Mouse (Mus musculus) stomach, postnatal 0 days (tissue): Measurements from ENCODE around the gene Sart1. TPM values are rescaled to one million over a fixed set of nuclear protein-coding genes. Genes with fewer than 3 reads are reported as not detected.
"Not testable (repeated sequence)": the region's sequence is repeated elsewhere in the genome, so short reads cannot be mapped to it uniquely, and the experiment has no call there.

ENCODE experiments used
- ATAC-seq: fragments of 200-750 bp; cut with Nextera tagmentation; 2 replicates; pipeline ENCODE4 v1.8.0; 2017; ENCODE audit not compliant: low FRiP score, low TSS enrichment
- DNase-seq: peaks from one replicate; pipeline ENCODE4 v3.0.0-alpha.2; 2016; ENCODE audit warnings: low spot score
- H3K27ac ChIP-seq: fragments of 300-500 bp; sonication (generic); replicated peaks from 2 replicates; pipeline ENCODE4 v1.5.1; 2014; ENCODE audit warnings: mild to moderate bottlenecking, control low read depth
- H3K27me3 ChIP-seq: fragments of 300-500 bp; sonication (generic); 2 replicates; pipeline ENCODE4 v1.6.1; 2014; ENCODE audit warnings: low read length; ENCODE audit not compliant: control insufficient read depth, insufficient read depth
- H3K36me3 ChIP-seq: fragments of 300-500 bp; sonication (generic); 2 replicates; pipeline ENCODE4 v1.6.1; 2014; ENCODE audit warnings: low read length, mixed read lengths; ENCODE audit not compliant: control insufficient read depth, insufficient read depth
- H3K4me1 ChIP-seq: fragments of 300-500 bp; sonication (generic); replicated peaks from 2 replicates; pipeline ENCODE4 v1.6.1; 2014; ENCODE audit warnings: antibody characterized with exemption; ENCODE audit not compliant: control insufficient read depth, insufficient read depth
- H3K4me2 ChIP-seq: fragments of 300-500 bp; sonication (generic); replicated peaks from 2 replicates; pipeline ENCODE4 v1.6.1; 2014; ENCODE audit warnings: low read depth, mild to moderate bottlenecking, control low read depth, moderate library complexity
- H3K4me3 ChIP-seq: fragments of 300-500 bp; sonication (generic); 2 replicates; pipeline ENCODE4 v1.5.1; 2014; ENCODE audit warnings: low read depth, low read length, control low read depth
- H3K9ac ChIP-seq: fragments of 300-500 bp; sonication (generic); 2 replicates; pipeline ENCODE4 v1.6.1; 2014; ENCODE audit warnings: mild to moderate bottlenecking, low read length, control low read depth, mixed read lengths
- H3K9me3 ChIP-seq: fragments of 300-500 bp; sonication (generic); 2 replicates; pipeline ENCODE4 v1.6.1; 2016; ENCODE audit warnings: low read length; ENCODE audit not compliant: control insufficient read depth
- CTCF ChIP-seq: IDR thresholded peaks from 2 replicates; pipeline ENCODE4 v1.5.1; 2016; ENCODE audit warnings: antibody characterized with exemption, low read depth, mild to moderate bottlenecking, moderate library complexity
- EP300 ChIP-seq: optimal IDR thresholded peaks from 2 replicates; pipeline ENCODE3; 2016; ENCODE audit warnings: antibody characterized with exemption
- WGBS: fragments of 180-500 bp; shearing (Covaris S2); extraction: QIAGEN DNeasy Blood & Tissue Kit; methylation state at CpG from one replicate; pipeline ENCODE4 v1.1.7; 2014; 5-methylcytosine and 5-hydroxymethylcytosine counted together
- polyA plus RNA-seq: library from polyadenylated mRNA; unstranded; fragments of >200 nt; fragmentation: Nextera tagmentation; extraction: Ambion mirVana; gene quantifications from 2 replicates; pipeline ENCODE4 v1.2.1, GENCODE M21; 2015

Gene Sart1
- polyA plus RNA-seq, 1 experiment from 2014 or later, result 30.9 TPM

- DNase-seq (no peak), ATAC-seq (peak; percentile 24; the same call in 1 of the 2 replicates)
- no peak overlapping the region for H3K27ac ChIP-seq
- no peak overlapping the region for H3K4me3 ChIP-seq
- 60% methylated on average over 2 of the region's 2 CpGs for WGBS
- H3K4me2 ChIP-seq, result no peak overlapping the region
- TF ChIP-seq EP300, result no peak
- no peak for TF ChIP-seq CTCF
- H3K4me1 ChIP-seq, result no peaks in the 10 kb centered on the region
- no peaks in the 10 kb centered on the region for H3K36me3 ChIP-seq
- H3K27me3 ChIP-seq, result no peaks in the 10 kb centered on the region
- no peaks in the 10 kb centered on the region for H3K9me3 ChIP-seq
- no peak overlapping the region for H3K9ac ChIP-seq
These were observed 34.9 kb downstream of the Sart1 start for GRCm38 (mm10) chr19:5353609-5354008.

- Histone ChIP-seq H3K4me3 (peak within 1 kb of the TSS; percentile 31), H3K27ac (peak within 1 kb of the TSS; percentile 45; the same call in 1 of the 2 replicates), H3K9ac (peak within 1 kb of the TSS; percentile 56), H3K4me2 (peak within 1 kb of the TSS; percentile 57)
- H3K9me3 ChIP-seq, DNase-seq, H3K36me3 ChIP-seq, ATAC-seq, H3K4me1 ChIP-seq, H3K27me3 ChIP-seq: not testable (repeated sequence)
- 59% methylated on average over 6 of the region's 6 CpGs for WGBS
These were observed 39.0 kb downstream of the Sart1 start, which contains the start of gene Cst6 for GRCm38 (mm10) chr19:5349502-5349873. Gene Cst6 (minus strand): TSS chr19:5349574.

- Histone ChIP-seq H3K27me3 (no peaks in the 10 kb centered on the region), H3K9ac (peak overlapping the region; percentile 56), H3K27ac (peak overlapping the region; percentile 45; the same call in 1 of the 2 replicates), H3K4me1 (no peaks in the 10 kb centered on the region), H3K9me3 (no peaks in the 10 kb centered on the region), H3K36me3 (no peaks in the 10 kb centered on the region), H3K4me3 (peak overlapping the region; percentile 31), H3K4me2 (peak overlapping the region; percentile 57)
- peak; percentile 65 for DNase-seq
- WGBS, result 6% methylated on average over 34 of the region's 34 CpGs
- peak; percentile 71 for TF ChIP-seq CTCF
- TF ChIP-seq EP300, result no peak
- peak; percentile 17; the same call in 1 of the 2 replicates for ATAC-seq
These were observed 39.7 kb downstream of the Sart1 start for GRCm38 (mm10) chr19:5348526-5349501.

GRCm38 (mm10) chr19:5348064-5348463 lies 40.4 kb downstream of the Sart1 start:
- TF ChIP-seq CTCF (no peak), EP300 (no peak)
- Histone ChIP-seq H3K9me3 (no peaks in the 10 kb centered on the region), H3K4me1 (no peaks in the 10 kb centered on the region), H3K27me3 (no peaks in the 10 kb centered on the region), H3K4me3 (no peak overlapping the region), H3K27ac (peak overlapping the region; percentile 45; the same call in 1 of the 2 replicates), H3K36me3 (no peaks in the 10 kb centered on the region), H3K4me2 (no peak overlapping the region), H3K9ac (no peak overlapping the region)
- WGBS, result 73% methylated on average over 6 of the region's 6 CpGs
- ATAC-seq (peak; percentile 24; the same call in 1 of the 2 replicates), DNase-seq (no peak)

- no peaks in the 10 kb centered on the region for H3K27me3 ChIP-seq
- no peaks in the 10 kb centered on the region for H3K9me3 ChIP-seq
- H3K4me1 ChIP-seq, result no peaks in the 10 kb centered on the region
- no peaks in the 10 kb centered on the region for H3K36me3 ChIP-seq
- no peak for DNase-seq
- no peak overlapping the region for H3K9ac ChIP-seq
- no peak overlapping the region for H3K27ac ChIP-seq
- no peak overlapping the region for H3K4me2 ChIP-seq
- no peak for TF ChIP-seq CTCF
- no peak for TF ChIP-seq EP300
- ATAC-seq, result no peak
- WGBS, result 70% methylated on average over 6 of the region's 6 CpGs
- no peak overlapping the region for H3K4me3 ChIP-seq
These were observed 43.0 kb downstream of the Sart1 start for GRCm38 (mm10) chr19:5345297-5346131.
